Mouse (Mus musculus) adrenal gland, adult 8-10 months (tissue): ENCODE measurements at regions not wholly inside any gene's neighbourhood (a gene's known extent, or its start where the extent isn't known, plus 50 kb on each side); places are given as distances from the start of the nearest gene placed in this dataset.

Source experiments
- DNase-seq: peaks from one replicate; pipeline ENCODE4 v3.0.0; 2022

DNA sequence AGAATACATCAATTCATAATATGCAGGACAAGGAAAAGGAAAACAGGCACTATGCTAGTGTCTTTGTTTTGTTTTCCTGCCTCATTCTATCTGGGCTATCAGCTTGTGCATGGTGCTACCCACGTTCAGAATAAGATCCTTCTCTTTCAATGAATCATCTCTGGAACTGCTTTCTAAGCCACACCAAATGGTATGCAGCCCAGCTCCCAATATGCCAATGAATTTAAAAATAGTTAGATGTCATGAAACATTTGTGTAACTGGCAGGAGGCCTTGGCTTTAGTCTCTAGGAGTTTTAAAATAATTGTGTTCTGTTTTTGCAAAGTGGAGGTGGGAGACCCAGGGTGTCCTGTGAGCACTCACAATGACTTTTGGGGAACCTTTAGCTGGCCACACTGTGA, 603.1 kb upstream of the Sema6d start:
- no peak for DNase-seq

DNA sequence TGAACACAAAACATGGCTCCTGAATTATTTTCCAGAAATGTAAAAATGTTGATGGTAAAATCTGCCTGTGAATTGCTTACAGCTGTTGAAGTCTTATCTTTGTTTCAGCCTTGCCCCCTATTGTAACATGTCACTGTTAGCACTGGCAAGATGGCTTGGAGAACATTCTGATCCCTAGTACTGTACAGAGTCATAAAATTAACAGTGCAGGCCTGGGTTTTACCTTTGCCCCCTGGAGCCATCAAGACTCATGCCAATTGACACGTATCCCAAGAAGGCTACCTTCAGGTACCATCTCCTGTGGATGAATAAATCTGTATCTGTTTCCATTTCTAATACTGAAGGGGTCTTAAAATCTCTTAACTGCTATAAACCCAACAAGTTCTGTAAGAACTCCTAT, 583.6 kb upstream of the Sema6d start:
- DNase-seq, result no peak

DNA sequence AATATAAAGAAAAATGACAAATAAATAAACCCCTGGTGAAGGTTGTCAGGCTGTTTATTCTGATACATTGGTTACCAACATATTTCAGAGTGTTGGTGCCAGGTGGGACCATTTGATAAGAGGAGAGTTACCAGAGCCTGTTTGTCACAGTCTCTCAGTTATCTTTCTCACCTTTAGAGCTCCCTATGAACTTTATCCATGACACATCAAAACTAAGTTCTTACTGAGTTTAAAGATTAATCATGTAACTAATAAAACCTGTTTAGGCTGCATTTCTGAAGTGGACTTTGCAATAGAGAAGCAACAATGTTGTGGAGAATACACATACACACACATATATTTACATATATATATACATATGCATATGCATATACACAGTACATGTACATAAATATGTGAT, 582.7 kb upstream of the Sema6d start:
- DNase-seq, result no peak

DNA sequence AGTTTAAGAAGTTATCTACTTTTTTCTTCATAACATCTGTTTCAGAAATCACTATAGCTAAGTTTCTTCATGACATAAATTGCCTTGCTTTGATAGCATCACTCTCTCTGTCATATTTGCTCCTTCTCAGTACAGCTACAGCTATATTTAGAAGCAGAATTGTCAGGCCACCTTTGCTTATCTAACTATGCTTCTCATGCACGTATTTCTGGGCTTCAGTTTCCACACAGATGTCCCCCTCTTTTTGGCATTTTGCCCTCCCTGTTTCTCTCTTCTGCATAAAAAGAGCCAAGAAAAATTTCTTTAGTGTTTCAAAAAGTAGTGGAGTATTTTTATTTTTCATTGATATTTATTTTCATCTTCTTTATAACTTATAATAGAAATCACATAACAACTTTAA, 560.9 kb upstream of the Sema6d start:
- DNase-seq, result no peak

DNA sequence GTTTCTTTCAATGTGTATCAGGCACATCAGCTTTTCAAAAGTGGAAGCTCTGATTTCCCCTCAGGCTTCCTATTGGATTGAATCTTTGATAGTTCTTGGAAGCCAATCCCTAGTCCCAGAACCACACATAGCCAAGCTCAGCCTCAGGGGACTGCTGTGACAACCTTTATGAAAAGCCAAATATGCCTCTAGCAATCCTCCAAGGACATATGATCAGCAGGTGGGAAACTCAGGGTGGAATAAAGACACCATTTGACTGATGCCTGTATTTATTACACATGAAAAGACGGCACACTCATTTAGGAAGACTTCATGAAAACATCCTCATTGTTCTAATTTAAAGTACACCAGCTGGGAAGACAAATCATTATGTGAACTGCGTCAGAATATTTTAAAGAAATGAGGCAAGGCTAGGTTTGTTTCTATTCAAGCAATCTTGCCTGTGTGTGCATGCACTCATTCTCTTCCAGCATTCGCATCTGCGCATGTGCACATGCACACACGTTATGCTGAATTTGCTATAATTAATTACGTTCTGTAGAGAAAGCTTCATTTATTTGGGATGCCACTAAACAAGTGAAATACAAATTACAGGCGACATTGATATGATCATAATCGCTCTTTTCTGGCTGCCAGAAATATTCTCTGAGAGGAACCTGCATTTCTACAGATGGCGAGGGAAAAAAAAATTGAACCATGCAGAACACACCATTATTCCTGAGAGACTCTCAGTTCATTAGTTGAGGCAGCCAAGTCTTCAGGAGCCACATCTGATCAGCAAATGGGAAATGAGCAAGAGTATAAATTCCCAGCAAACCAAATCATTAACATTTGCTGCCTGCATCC, 556.6 kb upstream of the Sema6d start:
- no peak for DNase-seq

DNA sequence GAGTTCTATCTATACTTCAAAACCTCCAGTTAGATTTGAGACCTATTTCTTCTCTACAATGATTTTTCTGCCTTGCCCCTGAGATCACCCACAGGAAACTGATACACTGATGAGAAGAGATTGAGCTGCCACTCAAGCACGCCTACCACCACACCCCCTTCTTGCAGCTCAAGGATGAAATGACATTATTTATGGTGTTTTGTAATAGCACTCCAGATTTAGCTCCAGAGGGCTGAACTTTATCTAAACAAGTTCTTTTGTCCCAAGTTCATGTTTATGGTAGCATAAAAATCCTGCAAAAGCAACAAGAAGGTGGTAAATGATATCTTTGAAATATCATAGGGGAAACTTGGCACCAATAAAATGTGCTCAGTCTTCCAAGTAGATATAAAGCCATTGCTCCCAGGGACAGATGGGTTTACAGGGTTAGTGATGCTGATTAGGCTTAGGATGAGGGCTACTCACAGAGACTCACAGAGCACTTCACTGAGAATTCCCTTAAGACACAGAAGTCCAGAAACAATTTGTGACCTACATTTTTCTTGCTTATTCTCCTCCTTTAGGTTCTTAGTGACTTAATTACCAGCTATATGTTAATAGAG, 538.4 kb upstream of the Sema6d start:
- DNase-seq, result peak; percentile 2

DNA sequence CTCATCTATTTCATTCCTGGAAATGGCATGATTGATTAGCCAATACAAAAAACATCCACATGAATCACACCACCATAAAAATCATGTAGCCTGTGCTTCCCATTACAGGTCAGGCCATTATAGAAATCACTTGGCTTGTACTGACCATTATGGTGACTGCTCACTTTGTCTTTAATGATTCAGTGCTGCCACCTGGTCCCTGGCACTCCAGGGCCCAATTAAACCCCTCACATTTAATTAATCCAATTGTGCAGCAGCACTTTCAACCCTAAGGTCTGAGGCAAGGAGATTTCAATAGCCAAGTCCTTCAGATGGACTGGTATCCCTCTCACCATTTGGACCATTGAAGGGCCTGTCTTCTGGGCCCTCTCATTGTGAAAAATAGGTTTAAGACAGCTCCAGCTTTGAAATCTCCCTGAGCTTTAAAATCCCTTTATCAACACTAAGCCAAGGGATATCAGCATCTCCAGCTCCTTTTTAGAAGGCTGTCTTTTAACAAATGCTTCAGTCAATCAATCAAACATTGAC, 531.6 kb upstream of the Sema6d start:
- no peak for DNase-seq
